Mouse (Mus musculus): ENCODE data around the gene Dgat2.

Dgat2 gene

DNA sequence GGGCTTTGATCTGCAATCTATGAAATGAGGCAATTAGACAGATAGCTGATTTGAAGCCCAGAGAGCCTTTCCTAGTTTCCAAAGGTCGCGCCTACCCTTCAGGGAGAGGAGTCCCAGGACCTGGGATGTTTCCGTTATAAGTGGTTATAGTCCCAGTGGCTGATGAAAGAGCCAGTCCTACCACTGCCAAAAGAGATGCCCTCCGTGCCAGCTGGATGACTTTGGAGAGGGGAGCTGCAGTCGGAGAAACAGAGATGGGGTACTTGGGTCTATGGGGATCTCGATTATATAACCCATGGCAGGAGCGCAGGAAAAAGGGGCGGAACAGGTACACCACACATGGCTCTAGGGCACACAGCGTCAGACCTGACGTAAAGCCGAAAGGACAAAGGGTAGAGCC is 20.6 kb downstream of the Dgat2 start:
- DNase-seq (ENCODE audit: low spot score) = no peak

DNA sequence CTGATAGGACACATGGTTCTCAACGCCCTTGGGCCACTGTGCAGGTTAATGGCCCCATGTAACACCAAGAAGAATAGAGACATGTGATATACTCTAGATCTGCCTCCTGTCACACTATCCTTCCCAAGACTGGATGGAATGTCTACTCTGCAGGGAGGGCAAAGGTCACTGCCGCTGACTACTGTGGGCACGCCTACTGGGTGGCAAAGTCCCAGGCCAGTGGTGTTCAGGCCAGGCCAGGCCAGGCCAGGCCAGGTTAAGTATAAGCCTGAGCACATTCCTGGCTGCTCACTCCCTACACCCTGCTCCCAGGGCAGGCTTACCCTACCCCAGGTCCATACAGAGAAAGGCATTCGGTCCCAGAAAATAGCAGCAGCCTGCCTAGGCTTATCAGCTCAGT is 21.0 kb downstream of the Dgat2 start:
- no peak for DNase-seq (ENCODE audit: low spot score)

DNA sequence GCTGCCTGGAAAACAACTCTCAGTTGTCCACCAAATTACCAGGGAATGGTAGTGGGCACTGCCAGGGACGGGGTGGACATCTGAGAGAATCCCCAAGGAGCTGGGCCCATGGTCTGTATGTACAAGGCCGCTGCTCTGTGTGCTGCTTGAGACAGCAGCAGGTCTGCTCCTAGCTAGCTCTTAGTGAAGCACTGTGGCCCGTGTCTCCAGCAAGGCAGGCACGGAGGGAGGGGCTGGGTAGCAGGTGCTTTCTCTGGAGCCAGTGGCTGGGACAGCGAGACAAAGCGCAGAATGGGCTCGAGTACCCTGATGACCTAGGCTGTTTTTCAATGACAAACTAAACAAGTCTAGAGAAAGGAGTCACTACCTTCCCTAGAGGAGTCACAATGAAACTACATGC is 21.5 kb downstream of the Dgat2 start:
- DNase-seq (ENCODE audit: low spot score) = no peak

DNA sequence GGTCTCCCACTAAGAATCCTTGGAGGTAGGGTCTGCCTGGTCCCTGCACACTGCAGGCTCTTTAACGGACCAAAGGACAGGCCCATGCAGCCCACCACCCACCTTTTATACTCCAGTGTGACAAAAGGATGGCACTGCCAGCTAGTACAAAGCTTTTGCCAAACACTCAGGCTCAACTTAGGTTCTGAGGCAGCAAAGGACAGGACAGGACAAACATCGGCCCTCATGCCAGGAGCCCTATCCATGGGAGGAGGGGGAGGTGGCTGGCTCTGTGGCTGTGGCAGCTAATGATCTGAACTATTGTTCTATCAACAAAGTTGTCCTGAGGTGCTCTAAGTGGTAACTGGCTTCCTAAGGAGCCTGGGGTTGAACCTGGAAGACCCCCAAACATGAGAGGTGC is 23.1 kb downstream of the Dgat2 start:
- DNase-seq (ENCODE audit: low spot score) = no peak

DNA sequence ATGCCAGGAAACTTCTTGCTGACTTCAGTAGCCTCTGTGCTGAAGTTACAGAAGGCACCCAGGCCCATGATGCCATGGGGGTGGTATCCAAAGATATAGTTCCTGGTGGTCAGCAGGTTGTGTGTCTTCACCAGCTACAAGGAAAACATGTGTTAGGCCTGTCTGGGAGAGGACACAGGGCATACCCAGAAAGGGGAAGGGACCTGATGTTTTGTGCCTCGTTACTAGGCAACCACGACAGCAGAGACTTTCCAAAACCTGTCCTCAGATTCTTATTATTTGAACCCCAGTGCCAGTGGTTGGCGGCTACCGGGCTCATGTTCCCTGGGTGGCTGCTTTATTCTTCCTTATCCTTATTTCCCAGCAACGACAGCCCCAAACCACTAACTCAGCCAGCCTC is 23.6 kb downstream of the Dgat2 start:
- no peak for DNase-seq (ENCODE audit: low spot score)

DNA sequence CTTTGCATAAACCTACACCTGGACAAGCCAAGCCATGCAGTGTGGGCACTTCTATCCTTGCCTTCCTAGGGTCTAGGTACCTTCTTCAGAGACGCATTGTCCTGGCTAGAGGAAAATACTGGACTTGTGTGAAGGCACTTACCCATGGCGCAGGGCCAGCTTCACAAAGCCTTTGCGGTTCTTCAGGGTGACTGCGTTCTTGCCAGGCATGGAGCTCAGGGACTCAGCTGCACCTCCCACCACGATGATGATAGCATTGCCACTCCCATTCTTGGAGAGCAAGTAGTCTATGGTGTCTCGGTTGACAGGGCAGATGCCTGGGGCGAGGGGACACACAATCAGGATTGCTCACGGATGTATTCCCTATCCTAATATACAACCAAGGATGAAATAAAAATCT is 24.5 kb downstream of the Dgat2 start:
- DNase-seq (ENCODE audit: low spot score) = no peak

DNA sequence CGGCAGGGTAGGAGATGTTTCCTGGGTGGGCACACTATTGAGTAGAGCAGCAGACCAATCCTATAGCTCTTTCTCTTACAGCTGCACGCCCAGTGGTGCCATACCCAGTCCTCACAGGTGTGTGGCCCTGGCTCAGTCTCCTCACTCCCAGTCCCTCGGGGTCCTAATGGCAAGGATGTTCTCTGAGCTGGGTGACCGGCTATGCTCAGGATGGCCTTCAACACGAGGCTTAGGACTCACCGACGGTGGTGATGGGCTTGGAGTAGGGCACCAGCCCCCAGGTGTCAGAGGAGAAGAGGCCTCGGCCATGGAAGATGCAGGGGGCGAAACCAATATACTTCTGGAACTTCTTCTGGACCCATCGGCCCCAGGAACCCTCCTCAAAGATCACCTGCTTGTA is 25.8 kb downstream of the Dgat2 start:
- DNase-seq (ENCODE audit: low spot score) = no peak

DNA sequence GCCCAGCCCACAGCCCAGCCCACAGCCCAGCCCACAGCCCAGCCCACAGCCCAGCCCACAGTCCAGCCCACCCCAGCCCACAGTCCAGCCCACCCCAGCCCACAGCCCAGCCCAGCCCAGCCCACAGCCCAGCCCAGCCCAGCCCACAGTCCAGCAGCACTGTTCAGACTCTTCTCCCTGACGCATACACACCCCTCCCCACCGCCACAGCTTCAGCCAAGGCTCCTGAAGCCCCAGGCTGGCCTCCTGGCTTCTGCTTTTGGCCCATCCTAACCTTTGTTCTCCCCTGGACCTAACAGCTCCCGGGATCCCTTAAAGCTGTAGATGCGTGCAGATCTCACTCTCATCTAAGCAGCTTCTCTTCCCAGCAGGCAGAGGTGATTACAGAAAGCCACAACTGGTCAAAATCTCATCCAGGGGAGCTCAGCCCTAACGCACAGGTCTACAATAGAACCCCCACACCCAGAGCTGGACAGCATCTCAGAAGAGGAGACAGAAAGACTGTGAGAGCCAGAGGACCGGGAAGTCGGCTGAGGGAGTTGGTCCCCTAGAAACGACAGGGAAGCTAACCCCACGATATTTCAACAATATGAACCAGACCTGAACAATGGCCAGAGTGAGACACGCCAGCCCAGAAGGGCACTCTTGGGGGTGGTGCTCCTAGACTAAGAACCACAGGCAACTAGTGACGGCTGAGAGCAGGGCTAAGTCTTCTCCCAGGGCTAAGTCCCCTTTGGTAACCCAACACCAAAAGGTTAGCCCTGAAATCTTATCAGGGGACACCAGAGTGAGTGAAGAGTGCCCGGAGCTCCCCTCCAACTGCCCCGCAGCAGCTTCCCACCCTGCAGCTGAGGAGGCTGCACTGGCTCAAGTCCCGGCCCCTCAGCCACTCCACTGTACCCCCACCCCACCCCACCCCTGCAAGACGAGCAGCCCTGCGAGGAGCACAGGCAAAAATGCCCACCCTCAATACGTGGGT is 26.9 kb downstream of the Dgat2 start:
- DNase-seq (ENCODE audit: low spot score) = peak; percentile 72

DNA sequence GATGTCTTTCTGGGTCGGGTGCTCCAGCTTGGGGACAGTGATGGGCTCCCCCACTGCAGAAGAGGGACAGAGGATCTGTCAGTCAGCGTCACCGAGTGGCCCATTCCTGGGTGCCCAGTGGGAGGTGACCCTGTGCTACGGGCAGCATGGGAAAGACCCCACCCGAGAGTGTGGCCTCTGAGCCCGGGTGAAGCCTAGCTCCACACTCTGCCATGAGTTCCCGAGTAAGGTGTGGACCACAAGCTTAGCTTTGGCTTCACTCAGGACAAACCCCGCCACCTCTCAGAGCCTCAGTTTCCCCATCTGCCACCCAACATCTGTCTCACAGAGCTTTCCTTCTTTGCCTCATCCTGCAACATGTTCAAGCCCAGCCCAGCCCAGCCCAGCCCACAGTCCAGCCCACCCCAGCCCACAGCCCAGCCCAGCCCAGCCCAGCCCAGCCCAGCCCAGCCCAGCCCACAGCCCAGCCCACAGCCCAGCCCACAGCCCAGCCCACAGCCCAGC is 27.8 kb downstream of the Dgat2 start:
- DNase-seq (ENCODE audit: low spot score) = peak; percentile 54

DNA sequence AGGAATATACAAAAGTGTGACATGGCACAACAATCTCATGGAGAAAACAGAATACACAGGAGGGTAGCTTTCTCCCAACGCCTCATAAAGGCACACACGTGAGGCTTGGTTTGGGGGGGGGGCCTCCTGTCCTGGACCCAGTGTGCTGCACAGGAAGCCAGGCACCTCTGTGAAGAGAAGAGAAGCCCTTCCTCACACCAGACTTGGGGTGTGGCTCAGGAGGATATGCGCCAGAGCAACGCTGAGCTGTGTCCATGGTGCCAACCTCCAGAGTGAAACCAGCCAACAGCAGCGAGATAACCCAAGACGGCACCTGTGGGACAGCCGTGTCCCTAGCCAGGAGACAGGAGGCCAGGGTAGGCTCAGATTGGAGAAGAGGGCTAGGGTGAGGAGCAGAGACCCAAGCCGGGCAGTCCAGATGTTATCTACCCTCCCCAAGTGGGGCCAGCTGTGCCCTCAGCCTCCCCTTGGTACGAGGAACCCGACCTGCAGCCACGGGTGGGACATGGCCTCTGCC is 28.8 kb downstream of the Dgat2 start:
- no peak for DNase-seq (ENCODE audit: low spot score)

DNA sequence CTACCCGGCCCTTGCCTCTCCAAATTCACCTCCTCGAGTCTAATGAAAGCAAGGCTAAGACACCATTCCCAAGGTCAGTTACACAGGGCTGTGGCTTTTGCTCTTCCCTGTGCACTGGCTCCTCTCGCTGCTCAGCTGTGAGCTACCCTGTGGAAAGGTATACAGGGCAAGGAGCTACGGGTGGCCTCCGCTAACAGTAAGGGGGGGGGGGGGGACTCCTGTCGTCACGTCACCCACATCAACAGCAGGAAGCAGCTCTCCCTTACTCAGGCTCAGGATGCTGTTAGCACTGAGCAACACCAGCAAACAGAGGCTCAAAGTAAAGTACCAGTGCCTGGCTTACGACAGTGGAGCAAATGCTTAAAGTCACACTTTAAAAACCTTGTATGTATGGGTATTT is 29.8 kb downstream of the Dgat2 start:
- no peak for DNase-seq (ENCODE audit: low spot score)

DNA sequence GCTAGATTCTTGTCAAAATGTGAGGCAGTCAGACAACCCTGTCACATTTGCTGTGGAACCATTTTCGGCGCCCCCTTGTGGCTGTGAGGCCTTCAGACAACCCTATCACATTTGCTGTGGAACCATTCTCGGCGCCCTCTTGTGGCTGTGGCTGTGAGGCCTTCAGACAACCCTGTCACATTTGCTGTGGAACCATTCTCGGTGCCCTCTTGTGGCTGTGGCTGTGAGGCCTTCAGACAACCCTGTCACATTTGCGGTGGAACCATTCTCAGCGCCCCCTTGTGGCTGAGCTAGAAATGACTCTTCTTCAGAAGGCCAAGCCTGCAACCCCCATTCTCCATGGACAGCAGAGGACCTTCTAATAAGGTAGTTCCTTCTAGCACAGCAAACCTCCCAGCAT is 31.2 kb downstream of the Dgat2 start:
- peak; percentile 99 for DNase-seq (ENCODE audit: low spot score)

DNA sequence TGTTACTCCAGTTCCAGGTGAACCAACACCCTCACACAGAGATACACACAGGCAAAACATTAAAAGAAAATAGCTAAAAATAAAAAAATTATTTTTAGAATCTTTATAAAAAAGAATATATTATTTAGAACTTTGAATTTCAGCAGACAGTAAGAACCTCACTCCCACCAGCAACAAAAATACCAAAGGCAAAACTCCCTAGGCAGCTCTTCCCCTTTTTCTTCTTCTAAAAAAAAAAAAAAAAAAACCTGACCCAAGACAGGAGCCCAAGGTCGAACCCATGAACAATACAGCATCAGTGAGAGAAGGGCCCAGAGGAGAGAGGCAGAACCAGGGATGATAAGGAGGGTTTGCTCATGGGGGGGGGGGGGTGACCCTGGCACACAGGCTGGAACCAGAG is 33.5 kb downstream of the Dgat2 start:
- no peak for DNase-seq (ENCODE audit: low spot score)

DNA sequence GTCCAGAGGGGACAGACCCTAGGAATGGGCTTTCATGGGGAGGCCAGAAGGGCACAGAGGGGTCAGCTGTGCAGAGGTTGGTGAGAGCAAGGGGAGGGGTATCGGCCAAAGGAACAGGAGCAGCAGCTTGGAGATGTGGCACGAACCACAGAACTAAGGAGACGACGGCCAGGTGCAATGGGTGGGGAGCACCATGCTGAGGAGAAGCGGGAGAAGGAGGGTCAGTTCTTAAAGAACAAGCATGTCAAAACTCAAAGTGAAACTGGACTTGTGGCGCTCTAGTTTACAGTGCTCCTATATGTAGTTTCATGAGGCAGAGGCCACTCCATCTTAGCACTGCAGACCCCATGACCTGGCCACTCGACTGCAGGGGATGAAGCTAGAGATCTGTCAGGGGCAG is 35.0 kb downstream of the Dgat2 start:
- DNase-seq (ENCODE audit: low spot score) = no peak

DNA sequence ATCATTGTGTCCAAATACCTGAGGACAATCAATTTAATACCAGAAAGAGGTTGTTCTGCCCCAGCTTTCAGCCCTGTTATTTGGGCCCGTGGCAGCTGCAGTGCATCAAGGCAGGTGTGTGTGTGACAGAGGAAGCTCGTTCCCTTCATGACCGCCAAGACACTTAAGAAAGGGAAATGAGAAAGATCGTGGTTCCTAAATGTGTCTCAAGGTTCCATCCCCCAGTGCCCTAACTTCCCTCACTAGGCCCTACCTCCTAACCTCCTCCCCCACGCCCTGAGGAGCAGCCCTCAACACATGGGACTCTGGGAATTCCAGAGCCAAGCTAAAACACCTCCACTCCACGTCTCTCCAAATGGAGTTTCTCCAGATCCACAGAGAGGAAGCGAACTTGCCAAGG is 35.6 kb downstream of the Dgat2 start:
- no peak for DNase-seq (ENCODE audit: low spot score)

DNA sequence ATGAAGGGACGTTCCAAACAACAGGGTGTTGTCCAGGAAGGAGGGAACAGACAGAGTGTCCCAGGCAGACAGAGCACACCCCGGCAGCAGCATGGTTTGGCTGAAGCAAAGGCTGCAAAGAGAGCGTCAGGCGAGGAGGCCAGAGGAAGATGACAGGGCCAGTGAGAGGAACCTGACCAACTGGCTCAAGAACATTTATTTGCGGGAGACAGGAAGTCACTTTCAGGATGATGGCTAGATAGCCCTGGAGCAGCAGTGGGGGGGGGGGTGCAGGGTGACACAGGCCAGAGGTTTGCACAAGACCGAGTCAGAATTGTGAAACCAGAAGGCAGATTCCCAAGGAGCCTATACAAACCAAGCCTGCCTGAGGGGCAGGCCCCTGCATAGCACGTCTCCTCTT is 36.5 kb downstream of the Dgat2 start:
- no peak for DNase-seq (ENCODE audit: low spot score)

DNA sequence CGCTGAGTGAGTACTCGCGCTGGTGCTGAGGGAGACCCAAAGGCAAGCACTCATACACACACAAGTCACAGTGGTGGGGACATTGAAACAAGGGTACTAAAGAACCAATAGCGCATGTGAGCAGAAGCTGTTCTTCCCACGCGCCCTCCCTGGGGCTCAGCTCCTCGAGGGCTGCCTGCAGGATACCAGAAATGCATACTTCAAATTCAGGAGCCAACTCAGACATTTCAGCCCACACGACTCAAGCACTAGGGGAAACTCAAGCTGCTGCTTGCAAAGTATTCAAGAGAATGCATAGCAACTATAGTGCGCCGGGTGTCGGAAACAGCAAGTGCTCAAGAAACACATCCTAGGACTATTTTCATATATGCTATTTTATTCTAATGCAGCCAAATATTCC is 37.9 kb downstream of the Dgat2 start:
- DNase-seq (ENCODE audit: low spot score) = no peak

DNA sequence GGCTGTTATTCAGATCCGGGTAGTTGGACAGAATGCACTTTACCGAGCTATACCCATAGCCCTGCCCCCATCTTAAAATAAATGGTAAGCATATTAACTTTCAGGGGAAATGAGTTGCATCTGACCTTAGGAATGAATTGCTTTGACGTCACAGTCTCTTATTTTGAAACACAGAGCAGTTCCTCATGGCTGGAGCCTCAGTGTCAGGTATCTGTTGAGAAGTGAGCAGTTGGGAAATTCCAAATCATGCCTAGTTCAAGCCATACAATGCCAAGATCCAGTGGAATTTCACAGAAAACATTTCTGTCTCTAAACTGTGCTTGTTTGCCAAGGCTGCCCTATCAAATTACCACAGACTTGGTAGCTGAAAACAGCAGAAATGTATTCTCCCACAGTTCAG is 39.3 kb downstream of the Dgat2 start:
- DNase-seq (ENCODE audit: low spot score) = no peak

DNA sequence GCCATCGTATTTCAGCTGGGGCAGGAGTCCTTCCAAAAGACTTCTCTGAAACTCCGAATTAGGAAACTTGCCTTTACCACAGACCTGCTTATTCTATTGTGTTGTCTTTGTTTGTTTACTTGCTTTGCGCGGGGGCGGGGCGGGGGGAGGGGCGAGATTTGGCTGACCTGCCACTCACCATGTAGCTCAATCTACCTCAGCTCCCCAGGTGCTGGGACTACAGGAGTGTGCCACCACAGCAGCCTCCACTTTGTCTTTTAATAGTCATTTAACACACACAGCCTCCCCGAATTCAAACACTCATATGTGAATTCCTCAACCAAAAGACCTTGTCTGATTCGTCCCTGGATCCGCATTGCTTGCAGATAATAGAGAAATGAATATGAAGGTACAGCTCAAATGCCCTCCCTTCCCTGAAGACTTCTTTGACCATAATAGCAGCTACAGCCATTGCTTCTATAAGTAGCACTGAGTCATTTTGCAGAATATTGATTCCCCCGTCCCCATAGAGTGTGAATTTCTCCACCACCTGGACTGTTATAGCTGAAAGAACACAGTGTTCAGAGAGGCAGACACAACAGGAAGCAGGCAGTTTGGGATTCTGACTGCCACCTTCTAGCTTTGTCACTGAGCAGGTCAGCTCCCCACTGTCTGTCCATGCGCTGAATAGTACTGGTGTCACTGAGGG is 40.5 kb downstream of the Dgat2 start:
- no peak for DNase-seq (ENCODE audit: low spot score)

DNA sequence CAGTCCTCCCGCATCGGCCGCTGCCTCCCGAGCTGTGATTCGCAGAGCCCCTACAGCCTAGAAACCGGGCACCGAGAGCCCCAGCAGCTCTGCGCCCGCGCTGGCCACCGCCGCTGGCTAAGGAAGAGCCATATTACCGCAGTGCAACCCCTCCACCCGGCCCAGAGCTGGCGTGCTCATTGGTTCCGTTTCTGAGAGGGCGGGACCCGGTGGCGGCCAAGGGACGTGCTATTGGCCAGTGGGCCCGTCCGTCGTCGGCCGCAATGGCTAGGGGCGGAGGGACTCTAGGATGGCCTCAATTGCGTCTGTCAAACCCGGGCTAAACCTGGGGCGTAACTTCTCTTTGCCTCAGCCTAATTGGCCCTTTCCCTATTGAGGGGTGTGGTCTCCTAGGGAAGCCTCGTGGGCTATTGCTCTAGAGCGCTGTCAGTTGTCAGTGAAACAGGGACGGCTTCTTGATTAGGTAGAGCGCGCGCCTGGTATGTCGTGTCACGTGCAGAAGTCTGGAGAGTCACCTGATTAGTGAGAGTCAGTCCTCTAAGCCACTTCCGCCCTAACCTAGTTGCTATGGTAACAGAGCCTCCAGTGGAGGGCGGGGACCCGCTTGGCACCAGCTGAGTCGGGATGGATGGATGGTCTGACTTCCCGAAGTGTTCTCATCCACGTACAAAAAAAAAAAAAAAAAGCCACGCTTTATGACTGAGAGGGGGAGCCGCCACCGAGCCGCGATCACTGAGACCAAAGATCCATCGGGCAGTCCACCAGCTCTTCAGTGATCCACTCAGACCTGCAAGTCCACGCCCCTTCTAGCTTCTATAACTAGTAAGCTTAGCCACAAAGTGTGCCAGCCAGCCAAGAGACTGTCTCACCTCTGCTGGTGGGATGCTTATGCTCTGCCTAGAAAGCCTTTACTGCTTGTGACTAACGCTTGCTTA is 41.3 kb downstream of the Dgat2 start, which contains the start of gene Uvrag:
Gene Uvrag, minus strand, starts transcription at position 158 of the 935 bp plus-strand sequence.
- peak; percentile 99 for DNase-seq (ENCODE audit: low spot score)

DNA sequence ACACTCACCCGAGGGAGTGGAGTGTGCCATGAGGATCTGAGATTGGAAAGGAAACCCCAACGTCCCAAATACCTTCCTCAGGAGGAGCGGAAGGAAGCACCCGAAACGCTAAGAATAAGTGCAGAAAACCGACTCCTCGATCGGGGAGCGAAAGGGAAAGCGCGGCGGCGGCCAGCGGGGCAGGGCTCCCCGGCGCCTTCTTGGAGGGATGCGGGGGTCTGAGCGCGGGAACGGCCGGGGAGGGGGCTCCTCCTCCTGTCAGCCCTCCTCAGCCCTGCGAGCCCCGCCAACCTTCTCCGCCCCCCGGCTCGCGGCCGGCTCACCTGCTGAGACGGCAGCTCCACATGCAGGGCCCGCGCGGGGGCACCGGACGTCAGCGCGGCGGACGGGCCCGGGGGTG is 42.0 kb downstream of the Dgat2 start:
- no peak for DNase-seq (ENCODE audit: low spot score)

All from retina, embryonic 14.5 days (tissue).